Mouse (Mus musculus) liver, embryonic 14.5 days (tissue): ENCODE measurements around the gene Ankrd63.

Source experiments
- CTCF ChIP-seq: IDR thresholded peaks from 2 replicates; pipeline ENCODE4 v1.5.1; 2016; ENCODE audit warnings: antibody characterized with exemption, low read depth, control low read depth
- EP300 ChIP-seq: IDR thresholded peaks from 2 replicates; pipeline ENCODE4 v1.6.1; 2016; ENCODE audit warnings: antibody characterized with exemption, low read depth

DNA sequence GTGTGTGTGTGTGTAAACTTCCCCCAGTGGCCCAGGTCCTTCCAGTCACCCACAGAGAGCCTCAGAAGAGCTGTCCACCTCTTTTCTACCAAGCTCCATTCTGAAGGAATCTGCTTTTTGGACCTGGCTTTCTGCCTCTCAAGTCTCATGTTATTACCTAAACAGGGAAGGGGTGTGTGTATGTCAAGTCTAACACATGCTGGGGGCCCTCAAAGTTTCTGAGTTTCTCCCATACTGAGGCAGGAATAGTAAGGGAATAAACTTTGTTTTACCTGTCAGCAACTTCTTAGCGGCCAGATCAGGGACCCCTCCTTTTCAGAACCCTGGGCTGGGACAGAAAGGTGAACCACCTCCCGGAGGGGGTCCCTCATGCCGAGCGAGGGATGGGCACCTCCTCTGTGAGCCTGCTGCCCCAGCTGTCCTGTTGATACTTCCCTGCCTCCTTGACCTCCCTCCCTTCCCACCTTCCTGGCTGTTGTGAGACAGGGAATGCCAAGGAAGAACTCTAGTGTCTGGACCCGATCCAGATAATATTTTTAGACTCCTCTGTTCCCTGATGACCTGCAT lies 6.4 kb downstream of the Ankrd63 start:
- TF ChIP-seq CTCF: no peak
- TF ChIP-seq EP300: no peak
